Mouse (Mus musculus): ENCODE measurements around the gene Fam184b.

GRCm38 (mm10) chr5:45497564-45497963 is 141.8 kb downstream of the Fam184b start:
- no peak for TF ChIP-seq CTCF (IDR thresholded peaks at IDR 0.05)
- TF ChIP-seq POLR2A (IDR thresholded peaks at IDR 0.05; ENCODE audit: insufficient read depth, low read depth, low read length), result no peak
